Mouse (Mus musculus) stomach, postnatal 0 days (tissue): ENCODE results near the gene Rbp7. TPM values are rescaled to one million over a fixed set of nuclear protein-coding genes. Genes with fewer than 3 reads are reported as not detected.

ENCODE experiments used
- ATAC-seq: fragments of 200-750 bp; cut with Nextera tagmentation; 2 replicates; pipeline ENCODE4 v1.8.0; 2017; ENCODE audit not compliant: low FRiP score, low TSS enrichment
- DNase-seq: peaks from one replicate; pipeline ENCODE4 v3.0.0-alpha.2; 2016; ENCODE audit warnings: low spot score
- H3K27ac ChIP-seq: fragments of 300-500 bp; sonication (generic); replicated peaks from 2 replicates; pipeline ENCODE4 v1.5.1; 2014; ENCODE audit warnings: mild to moderate bottlenecking, control low read depth
- H3K27me3 ChIP-seq: fragments of 300-500 bp; sonication (generic); 2 replicates; pipeline ENCODE4 v1.6.1; 2014; ENCODE audit warnings: low read length; ENCODE audit not compliant: control insufficient read depth, insufficient read depth
- H3K36me3 ChIP-seq: fragments of 300-500 bp; sonication (generic); 2 replicates; pipeline ENCODE4 v1.6.1; 2014; ENCODE audit warnings: low read length, mixed read lengths; ENCODE audit not compliant: control insufficient read depth, insufficient read depth
- H3K4me1 ChIP-seq: fragments of 300-500 bp; sonication (generic); replicated peaks from 2 replicates; pipeline ENCODE4 v1.6.1; 2014; ENCODE audit warnings: antibody characterized with exemption; ENCODE audit not compliant: control insufficient read depth, insufficient read depth
- H3K4me2 ChIP-seq: fragments of 300-500 bp; sonication (generic); replicated peaks from 2 replicates; pipeline ENCODE4 v1.6.1; 2014; ENCODE audit warnings: low read depth, mild to moderate bottlenecking, control low read depth, moderate library complexity
- H3K4me3 ChIP-seq: fragments of 300-500 bp; sonication (generic); 2 replicates; pipeline ENCODE4 v1.5.1; 2014; ENCODE audit warnings: low read depth, low read length, control low read depth
- H3K9ac ChIP-seq: fragments of 300-500 bp; sonication (generic); 2 replicates; pipeline ENCODE4 v1.6.1; 2014; ENCODE audit warnings: mild to moderate bottlenecking, low read length, control low read depth, mixed read lengths
- H3K9me3 ChIP-seq: fragments of 300-500 bp; sonication (generic); 2 replicates; pipeline ENCODE4 v1.6.1; 2016; ENCODE audit warnings: low read length; ENCODE audit not compliant: control insufficient read depth
- CTCF ChIP-seq: IDR thresholded peaks from 2 replicates; pipeline ENCODE4 v1.5.1; 2016; ENCODE audit warnings: antibody characterized with exemption, low read depth, mild to moderate bottlenecking, moderate library complexity
- EP300 ChIP-seq: optimal IDR thresholded peaks from 2 replicates; pipeline ENCODE3; 2016; ENCODE audit warnings: antibody characterized with exemption
- WGBS: fragments of 180-500 bp; shearing (Covaris S2); extraction: QIAGEN DNeasy Blood & Tissue Kit; methylation state at CpG from one replicate; pipeline ENCODE4 v1.1.7; 2014; 5-methylcytosine and 5-hydroxymethylcytosine counted together
- polyA plus RNA-seq: library from polyadenylated mRNA; unstranded; fragments of >200 nt; fragmentation: Nextera tagmentation; extraction: Ambion mirVana; gene quantifications from 2 replicates; pipeline ENCODE4 v1.2.1, GENCODE M21; 2015

Rbp7 gene
- polyA plus RNA-seq, 1 experiment from 2014 or later: 7.7 TPM

DNA sequence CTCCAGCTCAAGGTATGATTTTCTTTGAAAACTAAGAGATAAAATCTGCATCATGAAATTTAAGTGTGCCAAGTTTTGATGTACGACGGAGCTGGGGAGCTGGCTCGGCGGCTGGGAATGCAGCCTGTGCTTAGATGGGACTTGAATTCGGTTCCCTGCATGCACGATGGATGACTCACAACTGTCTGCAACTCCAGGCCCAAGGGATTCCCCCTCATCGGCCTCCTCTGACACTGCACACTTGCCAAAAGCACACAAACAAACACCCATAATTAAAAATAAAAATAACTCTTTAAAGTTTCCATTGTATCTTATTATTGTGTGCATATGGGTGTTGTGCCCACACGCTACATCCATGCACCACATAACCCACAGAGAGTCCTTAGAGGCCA, 53.2 kb downstream of the Rbp7 start:
- no peak overlapping the region for H3K4me3 ChIP-seq
- no peak for TF ChIP-seq EP300
- no peak for TF ChIP-seq CTCF
- ATAC-seq: no peak
- no peak overlapping the region for H3K9ac ChIP-seq
- H3K36me3 ChIP-seq: no peaks in the 10 kb centered on the region; the same call in 1 of the 2 replicates
- no peaks in the 10 kb centered on the region for H3K9me3 ChIP-seq
- H3K27me3 ChIP-seq: no peaks in the 10 kb centered on the region
- H3K4me2 ChIP-seq: no peak overlapping the region
- no peak for DNase-seq
- no peak overlapping the region; the same call in 1 of the 2 replicates for H3K27ac ChIP-seq
- WGBS: 22% methylated on average over 8 of the region's 8 CpGs
- peaks cover 10% of the 10 kb centered on the region for H3K4me1 ChIP-seq

DNA sequence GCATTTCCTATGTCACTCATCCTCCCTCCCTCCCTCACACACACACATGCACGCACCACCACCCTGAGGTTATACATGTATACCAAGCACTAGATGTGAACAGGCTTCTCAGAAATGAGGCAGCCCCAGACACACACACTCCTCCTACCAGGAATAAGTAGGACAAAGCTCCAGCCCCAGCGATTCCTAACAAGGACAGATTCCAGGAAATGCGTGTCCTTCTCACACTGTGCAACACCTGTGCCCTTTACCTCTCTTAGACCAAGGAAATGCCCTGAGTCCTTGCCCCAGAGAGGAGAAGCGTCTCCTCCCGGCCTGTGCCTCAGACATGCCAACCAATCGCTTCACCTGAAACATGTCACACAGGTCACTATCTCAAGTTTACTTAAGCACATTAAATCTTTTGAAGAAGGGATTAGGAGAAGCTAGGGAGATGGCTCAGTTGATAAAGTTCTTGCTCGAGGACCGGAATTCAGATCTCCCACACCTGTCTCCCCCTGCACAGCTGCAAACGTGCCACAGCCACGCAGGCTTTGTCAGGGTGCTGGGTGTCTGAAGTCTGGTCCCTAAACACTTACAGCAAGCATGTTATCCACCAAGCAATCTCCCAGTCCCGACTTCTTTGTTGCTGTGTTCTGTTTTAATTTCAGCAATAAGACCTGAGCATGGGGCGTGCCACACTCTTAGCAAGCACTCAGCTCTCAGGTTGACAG, 53.7 kb downstream of the Rbp7 start:
- H3K4me3 ChIP-seq: no peak overlapping the region
- 41% methylated on average over 12 of the region's 12 CpGs for WGBS

More for the DNA sequence above, 53.7 kb downstream of the Rbp7 start:
- Histone ChIP-seq H3K27me3 (no peaks in the 10 kb centered on the region), H3K27ac (peak overlapping the region; percentile 70), H3K9me3 (no peaks in the 10 kb centered on the region), H3K36me3 (no peaks in the 10 kb centered on the region; the same call in 1 of the 2 replicates), H3K4me1 (peaks cover 10% of the 10 kb centered on the region), H3K9ac (no peak overlapping the region), H3K4me2 (no peak overlapping the region)
- DNase-seq (peak; percentile 61), ATAC-seq (peak; percentile 72)
- TF ChIP-seq EP300 (no peak), CTCF (no peak)

Other genes starting within 250 kb of the Rbp7 start
- 18.0 and 23.9 TPM in 2 replicates for gene Kif1b, start 147.3 kb downstream of the Rbp7 start, polyA plus RNA-seq
- 14.4 and 15.8 TPM in 2 replicates for gene Ube4b, start 28.2 kb downstream of the Rbp7 start, polyA plus RNA-seq
- not detected in 2 replicates for gene Tmem274, start 22.4 kb upstream of the Rbp7 start, polyA plus RNA-seq
- 6.1 and 6.5 TPM in 2 replicates for gene Nmnat1, start 30.2 kb upstream of the Rbp7 start, polyA plus RNA-seq
- 18.9 and 22.5 TPM in 2 replicates for gene Lzic, start 30.3 kb upstream of the Rbp7 start, polyA plus RNA-seq
- gene Ctnnbip1, start 63.3 kb upstream of the Rbp7 start, polyA plus RNA-seq: 60.1 and 69.5 TPM in 2 replicates
- gene Clstn1, start 131.5 kb upstream of the Rbp7 start, polyA plus RNA-seq: 28.6 and 30.5 TPM in 2 replicates
- 1.9 and 2.0 TPM in 2 replicates for gene Pik3cd, start 247.6 kb upstream of the Rbp7 start, polyA plus RNA-seq